Mouse (Mus musculus) layer of hippocampus, adult 2 months (tissue): ENCODE measurements around the gene P2ry12. TPM values are rescaled to one million over a fixed set of nuclear protein-coding genes. Genes with fewer than 3 reads are reported as not detected.

Source experiments
- DNase-seq, 2 experiments: peaks; one replicate each; pipeline ENCODE4 v3.0.0; 2022; ENCODE audit warnings: low spot score in 2 of 2
- H3K27ac ChIP-seq: fragments of 200-600 bp; 2 replicates; pipeline ENCODE4 v1.8.1; 2022
- H3K4me3 ChIP-seq: fragments of 200-600 bp; 2 replicates; pipeline ENCODE4 v1.8.1; 2022; ENCODE audit warnings: mild to moderate bottlenecking
- CTCF ChIP-seq: fragments of 200-600 bp; conservative IDR thresholded peaks from 2 replicates; pipeline ENCODE4 v1.8.1; 2022; ENCODE audit warnings: antibody characterized with exemption, mild to moderate bottlenecking, moderate library complexity
- total RNA-seq, 2 experiments: library from RNA; stranded (reverse); gene quantifications; 2 replicates each; pipeline ENCODE4 v1.2.3; 2021

P2ry12 gene
- total RNA-seq, 2 experiments from 2014 or later = 38.5 to 43.3 TPM

DNA sequence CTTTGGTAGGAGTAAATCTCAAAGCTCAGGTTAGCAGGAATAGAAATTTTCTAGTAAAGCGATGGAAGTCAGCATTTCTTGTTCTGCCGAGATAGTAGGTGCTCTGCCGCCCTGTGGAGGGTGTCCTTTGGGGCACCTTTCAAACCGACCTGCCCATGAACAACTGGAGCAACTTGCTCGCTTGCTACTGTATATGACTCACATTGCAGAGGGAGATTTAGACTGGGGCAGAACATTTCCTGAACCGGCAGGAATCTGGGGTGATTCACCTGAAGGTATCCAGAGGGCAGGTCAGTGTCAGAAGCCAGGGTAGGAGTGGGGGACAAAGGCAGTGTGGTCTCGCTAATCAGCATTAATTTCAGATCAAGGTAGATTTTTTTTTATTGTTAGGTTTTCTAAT is 67.7 kb downstream of the P2ry12 start, which contains the start of gene Gpr87:
Gene Gpr87 (minus strand): TSS at position 167 of the 400 bp plus-strand sequence.
- no peak for TF ChIP-seq CTCF

DNA sequence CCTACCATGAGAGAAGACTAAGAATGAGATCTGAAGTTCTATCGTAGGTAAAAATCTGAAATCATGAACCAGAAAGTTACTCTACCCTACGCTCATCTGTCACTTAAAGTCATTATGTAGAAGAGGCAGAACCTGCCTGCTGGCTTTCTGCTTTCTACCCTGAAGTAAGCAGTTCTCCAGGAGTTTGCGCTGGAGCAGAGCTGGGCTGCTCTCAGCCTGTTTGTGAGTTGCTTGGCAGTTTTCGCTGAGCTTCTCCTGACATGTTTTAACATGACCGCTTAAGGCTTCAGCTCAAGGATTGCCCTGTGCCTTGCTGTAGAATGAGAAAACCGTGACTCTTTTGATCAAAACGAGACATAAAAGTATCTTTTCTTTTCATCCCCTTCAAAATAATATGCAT is 68.6 kb downstream of the P2ry12 start:
- TF ChIP-seq CTCF = no peak
- DNase-seq = no peak
- Histone ChIP-seq H3K4me3 (no peak overlapping the region), H3K27ac (no peak overlapping the region)

More for the DNA sequence above, 67.7 kb downstream of the P2ry12 start, which contains the start of gene Gpr87:
- no peak for DNase-seq
- Histone ChIP-seq H3K4me3 (no peak within 1 kb of the TSS), H3K27ac (no peak within 1 kb of the TSS)

DNA sequence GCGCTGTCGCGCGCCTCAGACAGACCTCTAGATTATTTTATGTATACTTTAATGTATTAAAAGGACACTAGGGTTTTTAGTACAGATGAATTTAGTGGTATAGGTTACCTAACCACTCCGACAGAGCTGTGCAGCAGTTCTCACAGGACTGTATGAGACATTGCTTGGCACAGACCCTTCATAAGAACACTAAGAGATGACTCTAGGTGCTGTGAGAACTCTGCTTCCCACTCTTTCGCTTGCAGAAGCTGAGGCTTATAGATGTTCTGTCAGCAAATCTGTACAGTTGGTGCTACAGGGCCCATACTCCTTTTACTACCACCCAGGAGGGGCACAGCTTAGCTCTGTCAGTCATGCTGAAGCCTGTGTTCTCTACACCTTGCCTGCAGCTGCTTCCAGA is 71.0 kb downstream of the P2ry12 start:
- Histone ChIP-seq H3K27ac (no peak overlapping the region), H3K4me3 (no peak overlapping the region)
- TF ChIP-seq CTCF = no peak
- DNase-seq = no peak

DNA sequence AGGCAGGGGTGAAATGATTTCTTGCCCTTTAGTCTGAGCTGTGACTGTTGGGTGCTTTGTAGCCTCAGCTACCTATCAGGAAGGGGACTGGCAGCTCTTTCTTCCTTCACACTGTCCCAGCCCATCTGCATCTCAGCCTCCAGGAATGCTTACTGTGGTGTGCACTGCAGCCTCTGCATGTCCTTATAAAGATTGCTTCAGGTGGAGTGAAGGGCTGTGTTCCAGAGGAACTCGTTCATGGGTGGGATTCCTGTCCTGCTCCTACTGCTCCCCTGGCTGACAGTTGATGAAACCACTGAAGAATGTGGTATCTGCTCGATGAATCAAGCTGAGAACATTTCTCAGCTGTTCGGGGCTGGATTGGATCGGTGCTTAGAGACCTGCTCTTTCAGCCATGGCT is 75.3 kb downstream of the P2ry12 start:
- TF ChIP-seq CTCF = no peak
- H3K4me3 ChIP-seq = no peak overlapping the region
- DNase-seq = no peak

DNA sequence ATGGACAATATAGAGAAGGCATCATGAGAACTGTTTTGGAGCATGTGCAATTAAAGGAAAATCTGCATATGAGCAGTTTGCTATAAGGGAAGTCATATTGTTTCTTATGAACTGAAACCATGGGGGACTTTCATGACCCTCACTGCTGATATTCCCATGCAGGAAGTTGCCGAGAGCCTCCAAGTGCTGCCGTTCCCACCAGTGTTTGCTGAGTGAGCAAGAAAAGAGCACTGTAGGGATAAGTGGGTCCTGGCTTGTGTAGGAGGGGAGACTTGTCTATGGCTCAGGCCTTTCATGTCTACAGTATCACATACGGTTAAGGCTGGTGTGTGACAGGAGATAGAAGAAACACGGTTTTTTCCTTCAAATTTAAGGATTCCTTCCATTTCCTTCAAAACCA is 77.0 kb downstream of the P2ry12 start:
- Histone ChIP-seq H3K27ac (no peak overlapping the region), H3K4me3 (no peak overlapping the region)
- TF ChIP-seq CTCF = no peak
- no peak for DNase-seq

More for the DNA sequence above, 75.3 kb downstream of the P2ry12 start:
- no peak overlapping the region for H3K27ac ChIP-seq

DNA sequence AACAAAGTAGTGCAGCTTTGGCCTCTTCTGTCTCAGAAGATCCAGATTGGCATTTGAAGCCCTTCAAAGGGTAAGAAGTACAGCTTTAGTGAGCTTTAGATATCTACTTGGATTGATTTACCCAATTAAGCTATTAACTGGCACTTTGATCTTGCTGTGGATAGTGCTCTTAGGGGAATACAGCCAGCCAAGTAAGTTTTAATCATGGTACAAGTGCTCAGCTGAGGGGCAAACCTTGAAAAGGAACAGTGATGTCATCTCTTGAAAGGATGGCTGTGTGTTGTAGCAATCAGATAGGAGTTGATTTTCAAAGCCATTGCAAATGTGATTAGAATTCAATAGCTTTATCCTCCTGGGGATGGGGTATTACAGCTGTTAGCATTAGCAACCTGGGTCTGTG is 80.5 kb downstream of the P2ry12 start:
- Histone ChIP-seq H3K4me3 (no peak overlapping the region), H3K27ac (no peak overlapping the region)
- DNase-seq = no peak
- no peak for TF ChIP-seq CTCF

DNA sequence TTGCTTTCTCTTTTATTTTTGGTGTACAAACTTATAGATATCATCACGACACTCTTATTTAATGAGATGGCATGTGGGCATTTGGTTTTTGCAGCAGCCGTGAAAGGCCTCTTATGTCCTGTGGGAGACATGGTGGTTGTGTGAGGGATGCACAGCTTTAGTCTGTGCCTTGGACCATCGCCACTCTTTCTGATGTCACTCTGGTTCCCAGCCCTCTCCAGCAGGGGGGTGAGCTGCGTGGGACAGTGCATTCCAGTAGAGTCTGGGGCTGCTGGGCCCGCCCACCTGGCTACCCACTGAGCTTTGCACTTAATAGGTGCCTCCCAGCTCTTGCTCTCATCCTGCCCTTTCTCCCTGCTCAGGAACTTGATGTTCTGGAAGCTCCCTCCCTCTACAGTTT is 81.5 kb downstream of the P2ry12 start:
- DNase-seq = no peak
- peak; percentile 34 for TF ChIP-seq CTCF
- H3K27ac ChIP-seq = no peak overlapping the region
- no peak overlapping the region for H3K4me3 ChIP-seq

DNA sequence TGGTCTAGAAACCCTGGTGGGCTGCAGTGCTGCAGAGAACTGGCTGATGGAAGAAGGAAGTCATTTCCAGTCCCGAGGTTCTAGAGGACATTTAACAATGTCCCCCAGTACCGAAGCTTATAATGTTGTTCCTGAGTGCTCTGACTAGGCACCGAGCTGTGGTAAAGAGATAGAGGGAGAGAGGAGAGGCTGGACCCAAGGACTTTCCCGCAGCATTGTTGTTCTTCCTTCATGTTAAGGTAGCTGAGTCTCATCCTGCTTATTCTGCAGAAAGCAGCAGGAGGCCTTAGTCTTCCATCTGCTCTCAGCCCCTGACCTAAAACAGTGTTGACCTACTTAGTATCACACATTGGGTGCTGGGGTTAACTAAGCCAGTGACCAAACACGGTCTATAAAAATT is 85.8 kb downstream of the P2ry12 start:
- no peak for TF ChIP-seq CTCF
- Histone ChIP-seq H3K27ac (no peak overlapping the region), H3K4me3 (no peak overlapping the region)
- DNase-seq = no peak

DNA sequence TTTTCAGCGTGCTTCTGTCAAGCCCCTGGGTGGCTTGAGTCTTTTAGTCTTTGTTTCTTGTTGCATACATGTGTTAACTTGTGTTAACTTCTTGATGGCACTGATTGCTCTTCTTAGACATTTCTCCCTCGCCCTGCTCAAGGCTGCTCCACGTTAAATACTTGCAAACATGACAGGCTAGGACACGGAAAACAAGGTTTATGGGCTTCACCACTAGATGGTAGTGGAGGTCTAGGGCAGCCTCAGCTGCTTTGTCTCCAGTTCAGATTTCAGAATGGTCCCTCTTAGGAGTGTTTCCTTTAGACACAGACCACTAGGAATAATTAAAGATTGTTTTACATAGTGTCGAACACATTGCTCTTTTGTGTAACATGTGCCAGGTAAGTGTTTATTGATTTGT is 87.4 kb downstream of the P2ry12 start:
- H3K27ac ChIP-seq = no peak overlapping the region
- no peak overlapping the region for H3K4me3 ChIP-seq
- peak; percentile 43 to 66 for DNase-seq
- peak; percentile 94 for TF ChIP-seq CTCF

DNA sequence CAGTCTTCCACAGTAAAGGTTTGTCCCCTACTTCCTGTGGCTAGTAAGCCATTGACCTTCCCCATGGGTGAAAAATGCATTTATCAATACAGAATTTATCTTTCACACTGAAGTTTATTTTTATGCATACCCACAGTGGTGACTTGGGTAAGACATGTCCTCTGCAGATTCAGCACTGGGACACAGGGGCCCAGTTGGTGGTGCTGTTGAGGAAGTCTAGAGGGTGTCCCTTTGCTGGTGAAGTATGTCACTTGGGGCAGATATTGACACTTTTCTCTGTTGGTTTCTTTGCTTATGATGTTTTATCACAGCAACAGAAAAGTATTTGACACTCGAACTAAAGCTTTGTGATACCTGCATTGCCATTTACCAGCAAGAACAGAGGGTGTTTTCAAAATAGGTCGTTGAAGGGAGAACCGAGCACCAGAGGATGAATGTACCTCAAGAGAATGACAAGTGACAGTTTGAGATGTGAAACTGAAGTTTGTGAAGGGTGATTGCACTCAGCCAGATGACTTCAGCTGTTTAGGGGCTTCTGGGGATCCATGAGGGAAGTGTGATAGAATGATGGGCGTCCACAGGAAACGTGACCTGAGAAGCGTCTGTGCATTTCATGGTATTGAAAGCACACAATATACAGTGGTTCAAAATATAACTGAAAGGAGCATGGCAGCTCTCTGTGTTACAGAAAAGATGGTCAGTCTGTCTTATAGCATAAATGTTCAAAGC is 88.1 kb downstream of the P2ry12 start:
- TF ChIP-seq CTCF = peak; percentile 41
- H3K27ac ChIP-seq = no peak overlapping the region
- no peak overlapping the region for H3K4me3 ChIP-seq
- no peak for DNase-seq

DNA sequence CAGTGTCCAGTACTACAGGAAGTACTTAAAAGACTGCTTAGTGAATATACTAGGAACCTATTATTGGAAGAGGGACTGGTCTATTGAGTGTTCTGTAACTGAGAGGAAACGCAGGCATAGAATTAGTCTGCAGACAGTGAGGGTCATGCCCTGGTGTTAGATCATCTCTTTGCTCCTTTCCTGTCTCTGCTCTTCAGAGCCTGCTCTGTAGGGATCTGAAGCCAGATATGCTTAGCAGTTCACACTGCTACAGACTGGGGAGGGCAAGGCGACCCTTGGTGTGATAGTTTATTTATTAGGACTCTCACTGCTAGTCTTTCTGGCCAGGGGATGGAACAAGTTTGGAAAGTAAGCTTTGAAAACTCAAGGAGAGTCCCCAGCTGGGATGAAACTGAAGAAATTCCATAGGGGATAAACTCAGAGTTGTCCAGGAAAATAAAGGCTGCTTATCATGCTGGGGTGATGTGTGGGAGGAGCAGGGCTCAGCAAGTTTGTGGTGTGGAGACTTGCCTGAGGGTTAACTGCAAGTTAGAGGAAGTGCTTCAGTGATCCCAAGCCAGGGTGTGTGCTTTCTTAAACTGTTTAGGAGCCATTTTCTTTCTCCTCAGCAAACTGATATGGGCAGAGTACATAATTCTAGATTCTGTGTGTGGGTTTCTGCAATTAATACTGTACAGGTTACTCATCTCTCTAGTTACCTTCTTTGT is 92.6 kb downstream of the P2ry12 start:
- TF ChIP-seq CTCF = no peak
- H3K27ac ChIP-seq = no peak overlapping the region
- no peak for DNase-seq
- no peak overlapping the region for H3K4me3 ChIP-seq

DNA sequence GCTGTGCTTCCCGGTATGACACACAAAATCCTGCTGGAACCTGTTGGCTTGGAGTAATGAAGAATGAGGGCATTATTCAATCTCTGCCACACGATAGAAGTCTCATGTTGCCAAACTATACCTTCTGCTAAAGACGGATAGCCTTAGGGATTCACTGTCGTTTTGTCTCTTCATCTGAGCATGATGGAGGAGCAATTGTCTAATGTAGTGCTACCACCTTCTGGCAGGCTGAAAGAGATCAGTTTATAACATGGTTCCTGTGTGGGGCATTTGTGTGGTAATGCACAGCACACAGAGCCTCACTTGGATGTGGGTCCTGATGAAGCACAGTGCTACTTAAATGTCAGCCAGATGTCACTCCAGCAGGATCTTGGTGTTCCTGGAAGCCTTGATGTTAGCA is 93.5 kb downstream of the P2ry12 start:
- H3K27ac ChIP-seq = no peak overlapping the region
- DNase-seq = no peak
- peak; percentile 52 for TF ChIP-seq CTCF
- H3K4me3 ChIP-seq = no peak overlapping the region

DNA sequence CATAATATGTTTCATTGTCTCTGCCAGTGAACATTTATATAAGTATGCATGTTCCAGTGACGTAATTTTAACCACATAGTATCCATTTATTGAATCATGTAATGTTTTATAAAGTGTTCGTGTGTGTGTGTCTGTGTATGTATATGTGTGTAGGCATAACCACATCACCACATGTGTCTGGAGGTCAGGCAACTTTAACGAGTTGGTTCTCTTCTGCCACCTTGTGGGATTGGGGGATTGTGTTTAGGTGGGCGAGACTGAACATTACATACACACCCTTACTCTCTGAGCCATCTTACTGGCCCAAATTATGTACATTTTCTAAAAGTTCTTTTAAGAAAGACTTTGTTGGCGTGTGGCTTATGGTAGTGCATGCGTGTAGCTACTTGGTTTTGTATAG is 94.2 kb downstream of the P2ry12 start:
- TF ChIP-seq CTCF = peak; percentile 25
- no peak overlapping the region for H3K27ac ChIP-seq
- no peak overlapping the region for H3K4me3 ChIP-seq
- DNase-seq = no peak

DNA sequence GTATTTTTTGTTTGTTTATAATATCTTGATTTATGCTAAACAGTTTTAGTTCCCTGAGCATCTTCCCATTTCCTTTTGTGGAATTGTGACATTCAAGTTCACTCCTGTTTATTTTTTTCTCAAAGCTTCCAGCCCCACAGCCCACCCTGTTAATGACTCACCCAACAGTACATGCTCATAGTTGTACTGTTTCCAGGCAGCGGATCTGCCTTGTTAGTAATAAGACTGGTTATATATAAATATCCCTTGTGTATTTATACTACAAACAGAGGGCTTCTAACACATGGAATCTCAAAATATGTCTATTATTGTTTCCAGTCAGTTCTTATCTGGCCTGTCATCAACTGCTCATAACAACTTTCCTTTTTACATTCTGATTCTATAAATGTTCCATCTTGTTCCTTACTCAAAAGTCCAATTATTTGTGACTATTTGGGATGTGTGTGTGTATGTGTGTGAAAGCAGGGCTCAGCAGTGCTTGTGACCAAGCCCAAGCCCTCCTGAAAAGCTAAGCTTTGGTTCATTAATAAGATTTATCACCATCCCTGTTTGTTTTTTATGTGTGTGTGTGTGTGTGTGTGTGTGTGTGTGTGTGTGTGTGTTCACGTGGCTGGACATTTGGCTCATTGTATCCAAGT is 95.1 kb downstream of the P2ry12 start:
- no peak for TF ChIP-seq CTCF
- no peak overlapping the region for H3K4me3 ChIP-seq
- DNase-seq = peak in 1 of 2 experiments; percentile 31
- no peak overlapping the region for H3K27ac ChIP-seq

Other genes with a start within 250 kb of the P2ry12 start
- gene Gpr171, start 161.1 kb downstream of the P2ry12 start, total RNA-seq = not detected
- 1 to 10 TPM; 1.8 to 3.5 TPM for gene P2ry14, start 109.3 kb downstream of the P2ry12 start, total RNA-seq
- not detected for gene Gpr87, start 67.8 kb downstream of the P2ry12 start, total RNA-seq
- 10 to 100 TPM in 1 of 2 experiments, 1 to 10 TPM in 1; 9.4 to 10.1 TPM for gene P2ry13, start 52.0 kb downstream of the P2ry12 start, total RNA-seq
- 1 to 10 TPM; 1.7 to 2.1 TPM for gene Igsf10, start 81.5 kb upstream of the P2ry12 start, total RNA-seq